Mouse (Mus musculus) hindbrain, embryonic 15.5 days (tissue): ENCODE results near the gene Il24. TPM values are rescaled to one million over a fixed set of nuclear protein-coding genes. Genes with fewer than 3 reads are reported as not detected.

Source experiments
- ATAC-seq: fragments of 200-750 bp; cut with Nextera tagmentation; 2 replicates; pipeline ENCODE4 v1.8.0; 2017; ENCODE audit warnings: low read depth, moderate number of reproducible peaks, moderate TSS enrichment; ENCODE audit not compliant: low FRiP score
- H3K27ac ChIP-seq: fragments of 300-500 bp; sonication (generic); replicated peaks from 2 replicates; pipeline ENCODE4 v1.5.1; 2015; ENCODE audit warnings: mild to moderate bottlenecking, inconsistent platforms
- H3K27me3 ChIP-seq: fragments of 300-500 bp; sonication (generic); 2 replicates; pipeline ENCODE4 v1.6.1; 2015; ENCODE audit warnings: control low read depth, inconsistent platforms
- H3K36me3 ChIP-seq: fragments of 300-500 bp; sonication (generic); 2 replicates; pipeline ENCODE4 v1.6.1; 2015; ENCODE audit warnings: control low read depth, inconsistent platforms
- H3K4me1 ChIP-seq: fragments of 300-500 bp; sonication (generic); replicated peaks from 2 replicates; pipeline ENCODE4 v1.6.1; 2015; ENCODE audit warnings: control low read depth, inconsistent platforms
- H3K4me2 ChIP-seq: fragments of 300-500 bp; sonication (generic); 2 replicates; pipeline ENCODE4 v1.6.1; 2015; ENCODE audit warnings: moderate library complexity, mild to moderate bottlenecking, inconsistent platforms
- H3K4me3 ChIP-seq: fragments of 300-500 bp; sonication (generic); 2 replicates; pipeline ENCODE4 v1.5.1; 2015; ENCODE audit warnings: mild to moderate bottlenecking, inconsistent platforms
- H3K9ac ChIP-seq: fragments of 300-500 bp; sonication (generic); 2 replicates; pipeline ENCODE4 v1.6.1; 2015; ENCODE audit warnings: inconsistent platforms
- H3K9me3 ChIP-seq: fragments of 300-500 bp; sonication (generic); 2 replicates; pipeline ENCODE4 v1.6.1; 2016; ENCODE audit warnings: control low read depth, inconsistent platforms
- WGBS: fragments of 180-500 bp; shearing (Covaris S2); methylation state at CpG from one replicate; pipeline ENCODE4 v1.1.7; 2015; 5-methylcytosine and 5-hydroxymethylcytosine counted together
- polyA plus RNA-seq: library from polyadenylated mRNA; unstranded; fragments of >200 nt; fragmentation: Nextera tagmentation; extraction: Ambion mirVana; gene quantifications from 2 replicates; pipeline ENCODE4 v1.2.1, GENCODE M21; 2015

Gene Il24
- polyA plus RNA-seq, 1 experiment from 2014 or later, result not detected

DNA sequence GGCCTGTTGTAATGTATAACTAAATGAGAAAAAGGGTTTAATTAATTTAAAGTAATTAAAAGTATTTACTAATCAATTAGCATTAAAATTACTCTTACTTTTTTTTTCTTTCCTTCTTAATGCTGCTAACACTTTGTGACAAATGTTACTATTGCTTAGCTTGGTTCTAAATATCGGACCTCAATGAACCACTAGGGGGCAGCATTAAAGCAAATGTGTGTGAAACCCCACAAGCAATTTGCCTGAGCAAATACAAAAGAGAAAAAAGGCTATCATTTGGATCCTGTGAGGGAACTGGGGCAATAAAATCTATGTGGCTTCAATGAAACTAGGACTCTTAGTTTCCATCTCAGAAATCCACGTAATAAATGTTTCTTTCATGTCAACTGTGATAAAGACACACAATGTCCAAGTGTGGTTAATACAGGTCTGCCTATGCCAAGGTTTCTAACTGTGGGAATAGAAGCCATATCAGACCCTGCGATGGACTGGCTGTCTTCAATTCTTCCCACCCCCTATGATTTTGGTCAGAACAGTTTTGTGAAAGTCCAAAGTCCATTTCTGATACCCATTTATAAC, 10.2 kb downstream of the Il24 start:
- no peak overlapping the region for H3K9ac ChIP-seq
- no peak overlapping the region for H3K27ac ChIP-seq
- H3K4me3 ChIP-seq, result no peak overlapping the region
- 17% methylated on average over 3 of the region's 3 CpGs for WGBS
- peaks cover 4% of the 10 kb centered on the region for H3K27me3 ChIP-seq
- ATAC-seq, result no peak
- no peaks in the 10 kb centered on the region for H3K4me1 ChIP-seq
- H3K4me2 ChIP-seq, result no peak overlapping the region
- no peaks in the 10 kb centered on the region for H3K36me3 ChIP-seq
- H3K9me3 ChIP-seq, result no peaks in the 10 kb centered on the region

DNA sequence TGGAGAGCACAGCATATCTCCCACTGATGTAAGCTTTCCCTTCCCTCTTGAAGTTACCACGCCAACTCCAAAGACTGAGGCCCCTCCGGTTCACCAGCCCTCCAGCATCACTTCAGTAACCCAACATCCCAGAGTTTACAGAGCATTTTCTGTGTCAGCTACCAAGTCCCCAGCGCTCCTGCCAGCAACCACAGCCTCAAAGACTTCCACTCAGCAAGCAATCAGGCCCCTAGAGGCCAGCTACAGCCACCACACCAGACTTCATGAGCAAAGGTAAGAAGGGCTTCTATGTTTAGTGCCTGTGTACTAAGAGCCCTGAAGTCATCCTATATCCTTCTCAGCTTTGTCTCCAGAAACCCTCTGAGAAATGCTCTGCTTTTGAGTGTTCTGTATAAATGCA, 11.3 kb downstream of the Il24 start:
- 80% methylated on average over 3 of the region's 3 CpGs for WGBS
- no peak overlapping the region for H3K4me3 ChIP-seq
- no peak for ATAC-seq
- no peaks in the 10 kb centered on the region for H3K36me3 ChIP-seq
- no peak overlapping the region for H3K4me2 ChIP-seq
- peaks cover 4% of the 10 kb centered on the region for H3K27me3 ChIP-seq
- H3K9me3 ChIP-seq, result no peaks in the 10 kb centered on the region
- no peaks in the 10 kb centered on the region for H3K4me1 ChIP-seq
- no peak overlapping the region for H3K27ac ChIP-seq
- H3K9ac ChIP-seq, result no peak overlapping the region

DNA sequence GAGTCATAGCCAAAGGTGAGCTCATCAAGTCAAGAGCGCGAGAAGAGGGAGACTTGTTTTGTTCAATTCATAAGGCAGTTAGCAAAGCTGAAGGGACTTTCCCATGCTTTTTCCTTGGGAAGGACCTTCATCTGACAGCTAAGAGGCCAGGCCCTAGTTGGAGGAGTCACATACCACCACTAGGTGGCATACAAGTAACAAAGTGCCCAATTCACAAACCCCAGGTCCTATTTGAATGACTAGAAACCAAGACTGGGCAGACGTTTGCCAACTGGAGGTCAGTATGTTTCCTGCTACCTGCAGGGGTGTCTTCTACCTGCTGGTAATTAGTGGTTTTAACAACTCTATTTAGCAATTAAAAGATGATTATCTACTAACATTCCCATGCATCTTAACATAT, 12.1 kb downstream of the Il24 start:
- Histone ChIP-seq H3K4me2 (no peak overlapping the region), H3K4me1 (no peaks in the 10 kb centered on the region), H3K4me3 (no peak overlapping the region), H3K9ac (no peak overlapping the region), H3K27me3 (peaks cover 4% of the 10 kb centered on the region), H3K36me3 (no peaks in the 10 kb centered on the region), H3K27ac (no peak overlapping the region), H3K9me3 (no peaks in the 10 kb centered on the region)
- ATAC-seq, result peak; percentile 49; the same call in 1 of the 2 replicates
- 46% methylated on average over 3 of the region's 3 CpGs for WGBS

DNA sequence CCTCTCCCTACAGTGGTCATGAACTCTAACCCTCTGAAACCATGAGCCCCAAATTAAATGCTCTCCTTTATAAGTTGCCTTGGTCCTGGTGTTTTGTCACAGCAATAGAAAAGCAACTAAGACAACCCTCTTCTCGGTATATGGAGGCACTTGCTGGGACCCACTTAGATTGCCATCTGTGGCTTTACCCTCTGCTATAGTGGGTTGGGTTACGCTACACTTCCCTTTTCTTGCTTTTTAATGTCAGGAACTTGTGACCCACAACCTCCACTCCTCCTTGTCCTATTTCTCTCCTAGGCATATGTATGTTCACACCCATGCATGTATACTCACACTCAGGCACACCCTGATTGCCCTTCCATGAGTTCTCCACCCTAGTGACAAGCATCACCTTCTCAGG, 14.3 kb downstream of the Il24 start:
- no peak overlapping the region for H3K4me3 ChIP-seq
- no peaks in the 10 kb centered on the region for H3K9me3 ChIP-seq
- 95% methylated on average over 2 of the region's 2 CpGs for WGBS
- H3K36me3 ChIP-seq, result no peaks in the 10 kb centered on the region
- no peak overlapping the region for H3K4me2 ChIP-seq
- H3K27me3 ChIP-seq, result no peaks in the 10 kb centered on the region
- H3K27ac ChIP-seq, result no peak overlapping the region
- ATAC-seq, result no peak
- H3K4me1 ChIP-seq, result no peaks in the 10 kb centered on the region
- no peak overlapping the region for H3K9ac ChIP-seq

DNA sequence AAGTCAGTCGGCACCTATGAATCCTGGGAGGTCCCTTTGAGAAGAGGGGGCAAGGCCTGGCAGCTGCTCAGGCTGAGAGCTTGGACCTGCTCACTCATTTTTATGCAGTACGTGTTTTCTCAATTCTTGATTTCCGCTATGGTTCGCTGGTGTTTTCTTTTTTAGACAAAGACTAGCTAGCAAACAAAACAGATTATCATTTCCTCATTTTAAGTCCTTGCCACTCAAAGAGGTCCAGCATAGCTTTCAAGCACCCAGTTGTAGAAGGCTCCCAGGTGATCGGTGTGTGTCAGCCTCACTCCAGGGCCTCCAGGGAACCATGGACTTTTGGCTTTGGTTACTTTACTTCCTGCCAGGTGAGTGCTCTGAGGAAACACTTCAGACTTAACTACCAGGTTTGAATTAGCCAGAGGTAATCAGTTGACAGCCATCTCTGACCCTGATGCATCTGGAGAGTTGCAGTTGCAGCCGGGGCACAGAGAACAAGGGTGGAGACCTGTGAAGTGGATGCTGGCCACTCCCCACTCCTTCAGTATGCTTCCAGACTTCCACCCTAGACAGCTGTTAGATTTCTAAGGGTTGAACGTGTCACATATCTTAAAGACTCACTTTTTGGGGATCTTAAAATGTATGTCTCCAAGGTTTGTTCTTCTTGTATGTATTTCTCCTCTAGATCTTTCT, 21.6 kb downstream of the Il24 start, which contains the start of gene Fcmr:
Gene Fcmr (plus strand): TSS at position 129 of the 681 bp plus-strand sequence.
- no peaks in the 10 kb centered on the region for H3K9me3 ChIP-seq
- H3K9ac ChIP-seq, result no peak within 1 kb of the TSS
- no peak for ATAC-seq
- no peaks in the 10 kb centered on the region for H3K27me3 ChIP-seq
- H3K4me1 ChIP-seq, result no peaks in the 10 kb centered on the region
- no peak within 1 kb of the TSS for H3K4me2 ChIP-seq
- H3K4me3 ChIP-seq, result no peak within 1 kb of the TSS
- H3K36me3 ChIP-seq, result no peaks in the 10 kb centered on the region
- no peak within 1 kb of the TSS for H3K27ac ChIP-seq
- WGBS, result 78% methylated on average over 7 of the region's 7 CpGs

DNA sequence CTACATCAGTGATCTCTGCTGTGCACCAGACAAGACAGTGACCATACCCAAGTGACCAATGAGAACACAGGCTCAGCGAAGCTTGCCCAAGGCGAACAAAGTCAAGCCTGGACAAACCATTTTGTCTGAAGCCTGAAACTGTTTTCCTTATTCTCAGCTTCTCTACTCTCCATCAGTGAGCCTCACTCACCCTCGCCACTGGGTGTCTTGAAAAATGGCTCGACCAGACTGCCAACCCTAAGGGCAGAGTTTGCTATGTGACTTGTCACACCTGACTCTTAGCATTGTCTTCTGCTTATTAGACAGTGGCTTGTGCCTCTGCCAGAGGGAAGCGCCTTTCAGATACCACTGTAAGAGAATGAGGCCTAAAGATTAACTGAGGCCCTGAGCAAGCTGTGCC, 22.5 kb downstream of the Il24 start:
- no peak for ATAC-seq
- no peak overlapping the region for H3K27ac ChIP-seq
- no peak overlapping the region for H3K4me2 ChIP-seq
- H3K9ac ChIP-seq, result no peak overlapping the region
- no peaks in the 10 kb centered on the region for H3K36me3 ChIP-seq
- H3K9me3 ChIP-seq, result no peaks in the 10 kb centered on the region
- no peak overlapping the region for H3K4me3 ChIP-seq
- H3K27me3 ChIP-seq, result no peaks in the 10 kb centered on the region
- 92% methylated on average over 5 of the region's 5 CpGs for WGBS
- H3K4me1 ChIP-seq, result no peaks in the 10 kb centered on the region

DNA sequence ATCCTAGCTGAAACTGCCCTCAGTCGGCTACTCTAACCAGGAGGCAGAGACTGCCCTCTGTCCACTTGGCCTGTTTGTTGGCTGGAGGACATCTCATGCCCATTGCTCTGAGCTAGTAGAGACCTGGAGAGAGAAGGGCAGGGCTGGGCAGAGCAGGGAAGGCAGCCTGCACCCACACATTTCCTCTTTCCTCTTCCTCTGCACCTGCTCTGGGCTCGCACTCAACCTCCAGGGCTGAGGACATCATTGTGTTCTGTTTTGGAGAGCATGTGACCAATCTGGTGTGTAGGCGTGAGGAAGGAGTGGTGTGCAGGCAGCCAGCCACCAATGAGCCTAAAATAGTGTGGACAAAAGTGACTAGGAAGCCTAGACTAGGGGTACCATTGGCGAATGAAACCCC, 23.0 kb downstream of the Il24 start:
- H3K4me3 ChIP-seq, result no peak overlapping the region

DNA sequence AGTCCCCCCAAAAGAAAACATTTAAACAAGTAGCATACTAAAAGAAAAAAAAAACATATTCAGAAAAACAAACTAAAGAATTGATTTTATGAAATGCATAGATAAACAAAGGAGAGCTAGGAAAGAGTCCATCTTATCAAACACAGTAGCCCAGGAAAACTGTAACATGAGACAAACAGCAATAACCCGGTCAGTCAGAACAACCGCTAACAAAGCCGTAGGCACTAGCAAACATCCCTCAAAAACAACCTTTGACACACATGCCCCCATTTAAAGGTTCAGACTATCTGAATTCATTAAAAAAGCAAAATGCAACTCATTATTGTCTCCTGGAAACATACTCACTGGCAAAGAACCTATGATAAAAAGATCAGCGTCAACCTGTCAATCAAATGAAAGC, 29.8 kb downstream of the Il24 start:
- WGBS, result 90% methylated on average over 4 of the region's 4 CpGs
- ATAC-seq, result no peak

More for the DNA sequence above, 23.0 kb downstream of the Il24 start:
- H3K9me3 ChIP-seq, result no peaks in the 10 kb centered on the region
- H3K27ac ChIP-seq, result no peak overlapping the region
- no peak overlapping the region for H3K4me2 ChIP-seq
- WGBS, result 79% methylated on average over 4 of the region's 4 CpGs
- no peaks in the 10 kb centered on the region for H3K4me1 ChIP-seq
- no peak for ATAC-seq
- no peaks in the 10 kb centered on the region for H3K27me3 ChIP-seq
- H3K36me3 ChIP-seq, result no peaks in the 10 kb centered on the region
- H3K9ac ChIP-seq, result no peak overlapping the region

DNA sequence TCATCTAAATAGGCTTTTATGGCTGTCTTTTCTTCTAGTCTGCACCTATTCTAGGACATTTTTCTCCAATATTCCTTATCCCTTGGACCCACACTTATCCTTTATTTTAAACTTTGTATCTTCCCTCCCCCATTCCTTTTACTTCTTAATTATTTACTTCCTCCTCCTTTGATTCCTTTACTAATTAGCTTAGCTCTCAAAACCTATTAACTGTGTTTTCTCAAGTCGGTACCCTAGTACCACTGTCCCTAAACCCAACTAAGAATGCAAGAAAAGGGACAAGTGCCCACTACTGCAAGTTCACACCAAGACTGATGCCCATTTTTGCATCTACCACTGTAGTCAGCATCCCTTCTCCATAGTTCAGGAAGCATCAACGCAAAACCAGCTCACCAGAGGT, 31.5 kb downstream of the Il24 start:
- Histone ChIP-seq H3K27ac (no peak overlapping the region), H3K4me2 (no peak overlapping the region), H3K9ac (no peak overlapping the region), H3K27me3 (no peaks in the 10 kb centered on the region), H3K4me1 (no peaks in the 10 kb centered on the region), H3K4me3 (no peak overlapping the region), H3K9me3 (no peaks in the 10 kb centered on the region), H3K36me3 (no peaks in the 10 kb centered on the region)
- WGBS, result 89% methylated on average over 2 of the region's 2 CpGs
- ATAC-seq, result no peak

More for the DNA sequence above, 29.8 kb downstream of the Il24 start:
- H3K27ac ChIP-seq, result no peak overlapping the region
- no peak overlapping the region for H3K9ac ChIP-seq
- no peaks in the 10 kb centered on the region for H3K9me3 ChIP-seq
- no peaks in the 10 kb centered on the region for H3K27me3 ChIP-seq
- no peak overlapping the region for H3K4me3 ChIP-seq
- no peak overlapping the region for H3K4me2 ChIP-seq
- H3K4me1 ChIP-seq, result no peaks in the 10 kb centered on the region
- no peaks in the 10 kb centered on the region for H3K36me3 ChIP-seq

DNA sequence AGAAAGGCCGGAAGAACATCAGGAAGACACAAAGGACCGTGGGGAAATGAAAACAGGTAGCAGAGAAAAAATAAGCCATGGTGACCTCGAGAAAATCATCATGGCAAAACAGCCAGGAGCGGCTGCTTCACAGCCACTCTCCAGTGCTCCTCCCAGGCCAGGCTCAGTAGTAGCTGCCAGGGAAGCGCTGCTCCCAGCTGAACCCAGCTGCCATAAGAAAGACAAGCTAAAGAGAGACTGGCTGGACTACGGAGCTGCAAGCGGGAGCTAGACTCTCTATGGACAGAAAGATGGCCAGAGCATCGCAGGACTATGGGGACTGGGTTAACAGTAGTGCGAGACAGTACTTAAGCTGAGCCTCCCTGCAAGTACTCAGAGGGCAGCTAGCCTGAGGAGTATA, 32.4 kb downstream of the Il24 start:
- Histone ChIP-seq H3K27ac (no peak overlapping the region), H3K4me3 (no peak overlapping the region), H3K4me2 (no peak overlapping the region), H3K27me3 (no peaks in the 10 kb centered on the region), H3K9me3 (no peaks in the 10 kb centered on the region), H3K4me1 (no peaks in the 10 kb centered on the region), H3K36me3 (no peaks in the 10 kb centered on the region), H3K9ac (no peak overlapping the region)
- 81% methylated on average over 9 of the region's 9 CpGs for WGBS
- no peak for ATAC-seq

DNA sequence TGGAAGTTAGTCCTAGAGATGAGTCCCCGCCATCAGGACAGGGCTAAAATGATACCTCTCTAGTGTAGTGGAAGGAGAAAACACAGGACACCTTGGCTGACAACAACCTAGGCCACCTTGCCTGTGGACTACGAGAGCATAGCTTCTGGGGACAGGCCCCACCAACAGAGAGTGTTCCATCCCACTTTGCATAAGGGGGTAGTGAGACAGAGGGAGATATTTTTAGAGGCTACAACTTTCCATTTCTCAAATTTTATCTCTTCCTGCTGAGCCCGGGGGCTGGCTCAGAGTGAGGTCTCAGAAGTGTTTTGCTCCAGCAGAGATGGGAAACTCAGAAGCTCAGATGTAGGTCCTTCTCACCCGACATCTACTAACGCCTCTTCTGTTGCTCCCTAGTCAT, 36.8 kb downstream of the Il24 start:
- H3K4me2 ChIP-seq, result no peak overlapping the region
- ATAC-seq, result no peak
- H3K27me3 ChIP-seq, result no peaks in the 10 kb centered on the region
- H3K9ac ChIP-seq, result no peak overlapping the region
- H3K27ac ChIP-seq, result no peak overlapping the region
- no peaks in the 10 kb centered on the region for H3K36me3 ChIP-seq
- no peaks in the 10 kb centered on the region for H3K9me3 ChIP-seq
- H3K4me3 ChIP-seq, result no peak overlapping the region
- H3K4me1 ChIP-seq, result no peaks in the 10 kb centered on the region
- 95% methylated on average over 5 of the region's 5 CpGs for WGBS

DNA sequence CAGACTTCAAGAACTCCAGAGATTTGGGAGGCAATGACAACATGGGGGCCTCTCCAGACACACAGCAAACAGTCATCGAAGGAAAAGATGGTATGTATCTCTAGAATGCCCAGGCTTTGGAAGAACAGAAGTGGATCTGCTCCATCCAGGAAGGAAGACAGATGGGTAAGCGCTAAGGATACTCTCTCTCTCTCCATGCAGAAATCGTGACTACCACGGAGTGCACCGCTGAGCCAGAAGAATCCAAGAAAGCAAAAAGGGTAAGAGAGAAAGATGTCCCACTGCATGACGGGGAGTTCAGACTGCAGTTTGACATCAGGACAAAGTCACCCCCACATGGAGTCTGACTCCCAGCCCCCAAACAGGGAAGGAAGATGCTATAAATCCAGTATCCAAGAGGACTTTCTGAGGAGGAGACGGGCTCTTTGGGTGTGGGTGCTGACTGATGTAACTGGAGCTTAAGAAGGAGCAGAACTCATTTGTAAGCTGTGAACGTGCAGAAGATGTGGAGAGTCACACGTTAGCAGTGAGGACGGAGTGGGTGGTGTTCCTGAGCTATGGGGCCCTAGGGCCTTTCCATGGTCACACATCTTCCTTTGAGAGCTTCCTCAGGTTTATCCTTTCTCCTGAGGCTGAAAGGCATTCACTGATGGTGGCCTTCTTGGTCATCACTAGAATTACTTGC, 37.6 kb downstream of the Il24 start:
- Histone ChIP-seq H3K27ac (no peak overlapping the region), H3K4me2 (no peak overlapping the region), H3K9me3 (no peaks in the 10 kb centered on the region), H3K4me3 (no peak overlapping the region), H3K4me1 (no peaks in the 10 kb centered on the region), H3K27me3 (no peaks in the 10 kb centered on the region), H3K9ac (no peak overlapping the region), H3K36me3 (no peaks in the 10 kb centered on the region)
- 88% methylated on average over 10 of the region's 10 CpGs for WGBS
- no peak for ATAC-seq
